Mouse (Mus musculus): ENCODE data around the gene Ehf. TPM values are rescaled to one million over a fixed set of nuclear protein-coding genes. Genes with fewer than 3 reads are reported as not detected.

Gene Ehf
- polyA plus RNA-seq, 1 experiment from 2014 or later: not detected

Other genes with a start within 250 kb of the Ehf start
- gene Pdhx, start 229.8 kb downstream of the Ehf start, polyA plus RNA-seq (2015; fragmentation: Nextera tagmentation; extraction: Ambion mirVana): 70.6 and 74.0 TPM in 2 replicates
- 54.3 and 57.3 TPM in 2 replicates for gene Apip, start 229.6 kb downstream of the Ehf start, polyA plus RNA-seq (2015; fragmentation: Nextera tagmentation; extraction: Ambion mirVana)
- gene Elf5, start 108.4 kb upstream of the Ehf start, polyA plus RNA-seq (2015; fragmentation: Nextera tagmentation; extraction: Ambion mirVana): not detected in 2 replicates
- 81.2 and 94.1 TPM in 2 replicates for gene Cat, start 181.9 kb upstream of the Ehf start, polyA plus RNA-seq (2015; fragmentation: Nextera tagmentation; extraction: Ambion mirVana)